Mouse (Mus musculus) CH12.LX (cell line): ENCODE data around the gene Slc2a5.

Experiments
- CHD1 ChIP-seq: IDR thresholded peaks from 2 replicates; pipeline ENCODE4 v1.6.1; 2012; ENCODE audit warnings: low read depth, low read length, improper control_type of control experiment, inconsistent platforms
- CTCF ChIP-seq, 2 experiments: IDR thresholded peaks in 1 of 2; conservative IDR thresholded peaks in 1 of 2; 2 replicates each; pipeline ENCODE4 v1.5.1; 2011 to 2012; ENCODE audit warnings: low read depth in 2 of 2, low read length in 2 of 2, improper control_type of control experiment in 1 of 2, inconsistent platforms in 1 of 2, mild to moderate bottlenecking in 1 of 2, moderate library complexity in 1 of 2
- EP300 ChIP-seq: IDR thresholded peaks from 2 replicates; pipeline ENCODE4 v1.6.1; 2011; ENCODE audit warnings: low read length, improper control_type of control experiment
- POLR2AphosphoS2 ChIP-seq: IDR thresholded peaks from 2 replicates; pipeline ENCODE4 v1.6.1; 2011; ENCODE audit warnings: low read depth, low read length, improper control_type of control experiment
- TCF12 ChIP-seq: IDR thresholded peaks from 2 replicates; pipeline ENCODE4 v1.6.1; 2014; ENCODE audit warnings: low read depth, mild to moderate bottlenecking, inconsistent platforms, low read length, improper control_type of control experiment
- ZC3H11A ChIP-seq: IDR thresholded peaks from 2 replicates; pipeline ENCODE4 v1.6.1; 2012; ENCODE audit warnings: low read depth, mild to moderate bottlenecking, inconsistent platforms, low read length, improper control_type of control experiment

GRCm38 (mm10) chr4:150097847-150098246 is 21.2 kb upstream of the Slc2a5 start:
- TF ChIP-seq CTCF (conservative IDR thresholded peaks at IDR 0.05 in 1 of 2, IDR thresholded peaks at IDR 0.05 in 1 of 2; ENCODE audit: low read depth in 2 of 2, low read length in 2 of 2) (peak in 1 of 2 experiments; percentile 17; a peak in 2 of 4 replicates), CHD1 (no peak), ZC3H11A (no peak), TCF12 (peak; percentile 97), EP300 (peak; percentile 93), POLR2AphosphoS2 (no peak)
